Mouse (Mus musculus) liver, postnatal 0 days (tissue): ENCODE results near the gene Dnmt3l. TPM values are rescaled to one million over a fixed set of nuclear protein-coding genes. Genes with fewer than 3 reads are reported as not detected.
"Not testable (repeated sequence)": the region's sequence is repeated elsewhere in the genome, so short reads cannot be mapped to it uniquely, and the experiment has no call there.

Source experiments
- ATAC-seq: fragments of 200-750 bp; cut with Nextera tagmentation; 2 replicates; pipeline ENCODE4 v1.8.0; 2017; ENCODE audit warnings: mild to moderate bottlenecking, moderate library complexity
- DNase-seq: peaks from one replicate; pipeline ENCODE4 v3.0.0-alpha.2; 2016
- H3K27ac ChIP-seq: fragments of 300-500 bp; sonication (generic); 2 replicates; pipeline ENCODE4 v1.5.1; 2014; ENCODE audit warnings: antibody characterized with exemption, moderate library complexity, mild to moderate bottlenecking, low read depth
- H3K27me3 ChIP-seq: fragments of 300-500 bp; sonication (generic); 2 replicates; pipeline ENCODE4 v1.6.1; 2014; ENCODE audit warnings: low read length, control low read depth, mixed read lengths; ENCODE audit not compliant: insufficient read depth
- H3K36me3 ChIP-seq: fragments of 300-500 bp; sonication (generic); replicated peaks from 2 replicates; pipeline ENCODE4 v1.6.1; 2014; ENCODE audit warnings: mild to moderate bottlenecking, control low read depth, low read length, moderate library complexity, mixed read lengths; ENCODE audit not compliant: insufficient read depth
- H3K4me1 ChIP-seq: fragments of 300-500 bp; sonication (generic); 2 replicates; pipeline ENCODE4 v1.6.1; 2014; ENCODE audit warnings: antibody characterized with exemption, mild to moderate bottlenecking, control low read depth; ENCODE audit not compliant: insufficient read depth
- H3K4me2 ChIP-seq: fragments of 300-500 bp; sonication (generic); 2 replicates; pipeline ENCODE4 v1.6.1; 2014; ENCODE audit warnings: low read depth, mild to moderate bottlenecking, low read length, moderate library complexity, mixed read lengths
- H3K4me3 ChIP-seq: fragments of 300-500 bp; sonication (generic); 2 replicates; pipeline ENCODE4 v1.5.1; 2014; ENCODE audit warnings: low read depth, low read length
- H3K9ac ChIP-seq: fragments of 300-500 bp; sonication (generic); replicated peaks from 2 replicates; pipeline ENCODE4 v1.6.1; 2014; ENCODE audit warnings: mild to moderate bottlenecking, moderate library complexity
- H3K9me3 ChIP-seq: fragments of 300-500 bp; sonication (generic); 2 replicates; pipeline ENCODE4 v1.6.1; 2016; ENCODE audit warnings: mild to moderate bottlenecking, control low read depth, low read length, mixed read lengths
- CTCF ChIP-seq: sonication (generic); IDR thresholded peaks from 2 replicates; pipeline ENCODE4 v1.5.1; 2016; ENCODE audit warnings: antibody characterized with exemption, low read depth
- EP300 ChIP-seq: IDR thresholded peaks from 2 replicates; pipeline ENCODE4 v1.6.1; 2016; ENCODE audit warnings: antibody characterized with exemption, low read depth, mild to moderate bottlenecking
- WGBS: fragments of 180-500 bp; shearing (Covaris S2); extraction: QIAGEN DNeasy Blood & Tissue Kit; methylation state at CpG from one replicate; pipeline ENCODE4 v1.1.7; 2014; ENCODE audit not compliant: insufficient replicate concordance; 5-methylcytosine and 5-hydroxymethylcytosine counted together
- polyA plus RNA-seq: library from polyadenylated mRNA; unstranded; fragments of >200 nt; fragmentation: Nextera tagmentation; extraction: Ambion mirVana; gene quantifications from 2 replicates; pipeline ENCODE4 v1.2.1, GENCODE M21; 2015

Dnmt3l gene
- polyA plus RNA-seq, 1 experiment from 2014 or later: not detected

- Histone ChIP-seq H3K27me3 (no peaks in the 10 kb centered on the region), H3K9ac (no peak overlapping the region), H3K4me1 (peaks cover 5% of the 10 kb centered on the region; the same call in 1 of the 2 replicates), H3K27ac (no peak overlapping the region), H3K4me2 (no peak overlapping the region), H3K9me3 (no peaks in the 10 kb centered on the region), H3K36me3 (no peaks in the 10 kb centered on the region), H3K4me3 (no peak overlapping the region)
- WGBS: 85% methylated on average over 23 of the region's 23 CpGs
- no peak for DNase-seq
- ATAC-seq: no peak
- TF ChIP-seq CTCF: no peak
- TF ChIP-seq EP300: no peak
Observed at GRCm38 (mm10) chr10:78091865-78092724, 50.3 kb downstream of the Dnmt3l start.

GRCm38 (mm10) chr10:78092725-78093029 lies 50.9 kb downstream of the Dnmt3l start:
- no peak overlapping the region for H3K4me2 ChIP-seq
- H3K27ac ChIP-seq: no peak overlapping the region
- ATAC-seq (peak; percentile 31; the same call in 1 of the 2 replicates), DNase-seq (peak; percentile 49)
- TF ChIP-seq CTCF: no peak
- TF ChIP-seq EP300: peak; percentile 22; the same call in 1 of the 2 replicates
- peaks cover 2% of the 10 kb centered on the region; the same call in 1 of the 2 replicates for H3K4me1 ChIP-seq
- H3K36me3 ChIP-seq: no peaks in the 10 kb centered on the region
- H3K9ac ChIP-seq: no peak overlapping the region
- H3K27me3 ChIP-seq: no peaks in the 10 kb centered on the region
- H3K4me3 ChIP-seq: no peak overlapping the region
- WGBS: 73% methylated on average over 13 of the region's 13 CpGs
- H3K9me3 ChIP-seq: 0 out of 2 replicates have a peak, but pooled peaks cover 1% of the 10 kb centered on the region

- Histone ChIP-seq H3K4me2 (no peak overlapping the region), H3K4me3 (no peak overlapping the region), H3K36me3 (no peaks in the 10 kb centered on the region), H3K4me1 (peaks cover 2% of the 10 kb centered on the region), H3K9ac (no peak overlapping the region), H3K27me3 (no peaks in the 10 kb centered on the region), H3K9me3 (0 out of 2 replicates have a peak, but pooled peaks cover 4% of the 10 kb centered on the region), H3K27ac (no peak overlapping the region)
- DNase-seq (no peak), ATAC-seq (no peak)
- no peak for TF ChIP-seq EP300
- no peak for TF ChIP-seq CTCF
Observed at GRCm38 (mm10) chr10:78095221-78095620, 53.5 kb downstream of the Dnmt3l start.

GRCm38 (mm10) chr10:78095954-78096931 lies 54.5 kb downstream of the Dnmt3l start:
- TF ChIP-seq CTCF (no peak), EP300 (no peak)
- no peak overlapping the region for H3K4me3 ChIP-seq
- ATAC-seq (no peak), DNase-seq (no peak)
- no peak overlapping the region for H3K4me2 ChIP-seq
- H3K9ac ChIP-seq: no peak overlapping the region
- whole genome bisulfite sequencing: 71% methylated on average over 5 of the region's 5 CpGs
- H3K36me3 ChIP-seq: no peaks in the 10 kb centered on the region
- H3K4me1 ChIP-seq: peaks cover 4% of the 10 kb centered on the region
- H3K27ac ChIP-seq: no peak overlapping the region
- H3K27me3 ChIP-seq: no peaks in the 10 kb centered on the region
- H3K9me3 ChIP-seq: 0 out of 2 replicates have a peak, but pooled peaks cover 4% of the 10 kb centered on the region

- not testable (repeated sequence) for H3K4me1 ChIP-seq, H3K27me3 ChIP-seq, H3K9me3 ChIP-seq, H3K4me2 ChIP-seq, H3K9ac ChIP-seq, H3K36me3 ChIP-seq, H3K27ac ChIP-seq, ATAC-seq, DNase-seq, H3K4me3 ChIP-seq
Observed at GRCm38 (mm10) chr10:78099860-78100259, 58.1 kb downstream of the Dnmt3l start.
